Comparison of ENCODE assay signal across 16 mouse cellular contexts in genomic region chr6:31589268-31589667, GRCm38 (mm10). TPM values are rescaled to one million over a fixed set of nuclear protein-coding genes. Genes with fewer than 3 reads are reported as not detected.
DNase-seq lines count a peak whose midpoint lies in the region; ATAC-seq and TF ChIP-seq lines count a peak whose summit lies in the region.
"Had no signal": no experiment of that assay in that cellular context is flagged by ENCODE, and none has a peak within 500 bp of the region (broad histone marks: within the 10 kb centered on the region; RNA-seq: fewer than 3 reads in every experiment).

No protein-coding gene starts in this region.

- H3K36me3 ChIP-seq in heart, adult 2 months (ENCODE audit: control insufficient read depth, insufficient read depth, low read length), result peaks cover 3% of the 10 kb centered on the region; the same call in 1 of the 2 replicates
- H3K36me3 ChIP-seq in heart, embryonic 12.5 days, result no peaks in the 10 kb centered on the region
- H3K36me3 ChIP-seq in kidney, embryonic 15.5 days, result no peaks in the 10 kb centered on the region
- no peaks in the 10 kb centered on the region for H3K36me3 ChIP-seq in kidney, postnatal 0 days (ENCODE audit: insufficient read depth, low read length)
- H3K36me3 ChIP-seq: embryonic facial prominence, embryonic 12.5 days; hindbrain, embryonic 12.5 days; limb, embryonic 10.5 days; midbrain, embryonic 15.5 days had no signal

- no peak overlapping the region for H3K4me2 ChIP-seq in heart, embryonic 12.5 days
- no peak overlapping the region for H3K4me2 ChIP-seq in kidney, embryonic 15.5 days
- H3K4me2 ChIP-seq in kidney, postnatal 0 days (ENCODE audit: low read length), result no peak overlapping the region
- H3K4me2 ChIP-seq: embryonic facial prominence, embryonic 12.5 days; hindbrain, embryonic 12.5 days; midbrain, embryonic 15.5 days had no signal

- WGBS in heart, adult 2 months, result 34% methylated on average over 3 of the region's 3 CpGs
- 57% methylated on average over 3 of the region's 3 CpGs for WGBS in heart, embryonic 12.5 days
- 68% methylated on average over 3 of the region's 3 CpGs for WGBS in kidney, embryonic 15.5 days
- WGBS in kidney, postnatal 0 days, result 67% methylated on average over 3 of the region's 3 CpGs

- no peaks in the 10 kb centered on the region for H3K9me3 ChIP-seq in heart, embryonic 12.5 days (replicated peaks)
- H3K9me3 ChIP-seq in kidney, embryonic 15.5 days (replicated peaks), result no peaks in the 10 kb centered on the region
- no peaks in the 10 kb centered on the region for H3K9me3 ChIP-seq in kidney, postnatal 0 days (replicated peaks; ENCODE audit: low read length)
- H3K9me3 ChIP-seq: embryonic facial prominence, embryonic 12.5 days; hindbrain, embryonic 12.5 days; limb, embryonic 10.5 days; midbrain, embryonic 15.5 days had no signal

- H3K4me1 ChIP-seq in heart, adult 2 months (ENCODE audit: control insufficient read depth, insufficient read depth, low read length), result peaks cover 33% of the 10 kb centered on the region
- H3K4me1 ChIP-seq in heart, embryonic 12.5 days (replicated peaks), result peaks cover 52% of the 10 kb centered on the region
- peaks cover 7% of the 10 kb centered on the region; the same call in 1 of the 2 replicates for H3K4me1 ChIP-seq in kidney, embryonic 15.5 days
- H3K4me1 ChIP-seq in kidney, postnatal 0 days (replicated peaks; ENCODE audit: insufficient read depth, low read length), result no peaks in the 10 kb centered on the region
- H3K4me1 ChIP-seq: embryonic facial prominence, embryonic 12.5 days; hindbrain, embryonic 12.5 days; midbrain, embryonic 15.5 days had no signal

- peak; percentile 98 for TF ChIP-seq EP300 in heart, adult 2 months (IDR thresholded peaks at IDR 0.05; ENCODE audit: insufficient read depth, low read depth, low read length)

- intact Hi-C loops in heart, adult 2 months (cut with DNase I), result no loop called here

- no peak overlapping the region for H3K9ac ChIP-seq in heart, adult 2 months (ENCODE audit: low read depth, low read length)
- H3K9ac ChIP-seq in heart, embryonic 12.5 days, result no peak overlapping the region
- no peak overlapping the region for H3K9ac ChIP-seq in kidney, embryonic 15.5 days
- no peak overlapping the region for H3K9ac ChIP-seq in kidney, postnatal 0 days (ENCODE audit: low read depth, low read length)
- H3K9ac ChIP-seq: embryonic facial prominence, embryonic 12.5 days; forebrain, postnatal 0 days; hindbrain, embryonic 12.5 days; midbrain, embryonic 15.5 days had no signal

- no peak for TF ChIP-seq CTCF in heart, adult 2 months (IDR thresholded peaks at IDR 0.05)
- no peak for TF ChIP-seq CTCF in kidney, postnatal 0 days (IDR thresholded peaks at IDR 0.05; ENCODE audit: low read depth)

- TF ChIP-seq POLR2A in heart, adult 2 months (IDR thresholded peaks at IDR 0.05; ENCODE audit: insufficient read depth, low read depth, low read length), result 0 out of 2 replicates have a peak, but pooled peaks have one; percentile 23

- no peaks in the 10 kb centered on the region for H3K79me2 ChIP-seq in heart, adult 2 months (replicated peaks; ENCODE audit: control insufficient read depth, insufficient read depth, low read length)

- DNase-seq in heart, adult 2 months, result peak; percentile 49 to 60
- DNase-seq in kidney, adult 8-10 months, result peak; percentile 39 to 69
- peak; percentile 20 for DNase-seq in kidney, postnatal 0 days (ENCODE audit: low spot score)
- DNase-seq in kidney, postnatal 14 days, result peak; percentile 54
- no peak for DNase-seq in right cerebral cortex, adult 18-20 months
- DNase-seq: cerebellum, adult 9-10 months; forebrain, postnatal 0 days; retina, postnatal 1 day; thymus, postnatal 4 days had no signal

- H3K4me3 ChIP-seq in heart, adult 2 months, result no peak overlapping the region
- no peak overlapping the region for H3K4me3 ChIP-seq in heart, embryonic 12.5 days
- H3K4me3 ChIP-seq in kidney, embryonic 15.5 days (replicated peaks), result no peak overlapping the region
- H3K4me3 ChIP-seq in kidney, postnatal 0 days (replicated peaks; ENCODE audit: low read depth, low read length), result no peak overlapping the region
- H3K4me3 ChIP-seq: embryonic facial prominence, embryonic 12.5 days; hindbrain, embryonic 12.5 days; left cerebral cortex, adult 2 months; limb, embryonic 10.5 days; midbrain, embryonic 15.5 days had no signal

- peak overlapping the region; percentile 69 for H3K27ac ChIP-seq in heart, adult 2 months
- no peak overlapping the region for H3K27ac ChIP-seq in heart, embryonic 12.5 days (ENCODE audit: poor library complexity, severe bottlenecking)
- no peak overlapping the region for H3K27ac ChIP-seq in kidney, embryonic 15.5 days
- H3K27ac ChIP-seq in kidney, postnatal 0 days, result no peak overlapping the region
- H3K27ac ChIP-seq: embryonic facial prominence, embryonic 12.5 days; hindbrain, embryonic 12.5 days; left cerebral cortex, adult 2 months; limb, embryonic 10.5 days; midbrain, embryonic 15.5 days had no signal

- H3K27me3 ChIP-seq in heart, adult 2 months (ENCODE audit: control insufficient read depth, insufficient read depth, low read length), result no peaks in the 10 kb centered on the region
- H3K27me3 ChIP-seq in heart, embryonic 12.5 days (replicated peaks), result no peaks in the 10 kb centered on the region
- H3K27me3 ChIP-seq in kidney, embryonic 15.5 days, result no peaks in the 10 kb centered on the region
- H3K27me3 ChIP-seq in kidney, postnatal 0 days (ENCODE audit: insufficient read depth, low read length), result no peaks in the 10 kb centered on the region
- H3K27me3 ChIP-seq: embryonic facial prominence, embryonic 12.5 days; hindbrain, embryonic 12.5 days; midbrain, embryonic 15.5 days had no signal

- no peak for ATAC-seq in heart, embryonic 12.5 days (ENCODE audit: insufficient number of reproducible peaks, low FRiP score)
- ATAC-seq in kidney, embryonic 15.5 days (replicated peaks; ENCODE audit: low FRiP score), result no peak
- no peak for ATAC-seq in kidney, postnatal 0 days (replicated peaks; ENCODE audit: low FRiP score, low read depth)
- ATAC-seq: forebrain, postnatal 0 days; midbrain, embryonic 15.5 days had no signal

RNA-seq across cellular contexts. Expression of gene Podxl, which starts 25.5 kb away (rescaled TPM):
- total RNA-seq in heart, adult 2 months (2021), result 10 to 100 TPM; 71.6 to 90.9 TPM
- 53.8 and 99.2 TPM in 2 replicates for polyA plus RNA-seq in heart, adult 2 months (2012; rRNA removed)
- polyA plus RNA-seq in heart, embryonic 12.5 days (2016; fragmentation: Nextera tagmentation; extraction: Ambion mirVana), result 27.9 and 29.2 TPM in 2 replicates
- 62.1 and 65.3 TPM in 2 replicates for polyA plus RNA-seq in kidney, embryonic 15.5 days (2015; fragmentation: Nextera tagmentation; extraction: Ambion mirVana)
- 83.3 and 85.5 TPM in 2 replicates for polyA plus RNA-seq in kidney, postnatal 0 days (2015; fragmentation: Nextera tagmentation; extraction: Ambion mirVana)
